Mouse (Mus musculus) bone marrow macrophage, adult 2 months (primary cell): Measurements from ENCODE around the gene Brk1.

Experiments
- CTCF ChIP-seq: IDR thresholded peaks from 2 replicates; pipeline ENCODE4 v1.5.1; 2012; ENCODE audit warnings: low read depth, mild to moderate bottlenecking, low read length, moderate library complexity
- POLR2A ChIP-seq: IDR thresholded peaks from 2 replicates; pipeline ENCODE4 v1.6.1; 2012; ENCODE audit warnings: mild to moderate bottlenecking, low read depth, low read length, borderline replicate concordance

- TF ChIP-seq CTCF (no peak), POLR2A (no peak)
Measured at GRCm38 (mm10) chr6:113656847-113657246, 52.3 kb downstream of the Brk1 start.
